Mouse (Mus musculus): Measurements from ENCODE around the gene Cmtm1.

GRCm38 (mm10) chr8:104353186-104353585 is 43.2 kb upstream of the Cmtm1 start:
- TF ChIP-seq CTCF (conservative IDR thresholded peaks at IDR 0.05; ENCODE audit: insufficient read depth, insufficient read length, low read depth, low read length) (peak; percentile 29; the same call in 1 of the 2 replicates), POLR2A (IDR thresholded peaks at IDR 0.05; ENCODE audit: low read depth, low read length) (no peak)

All from kidney, adult 2 months (tissue).